Comparison of ENCODE assay signal across 16 mouse cellular contexts in genomic region chr8:96403669-96404068, GRCm38 (mm10).
"Had no signal": no experiment of that assay in that cellular context is flagged by ENCODE, and none has a peak within 500 bp of the region (broad histone marks: within the 10 kb centered on the region; RNA-seq: fewer than 3 reads in every experiment).

No protein-coding gene starts in this region.

- H3K9me3 ChIP-seq: neural tube, embryonic 13.5 days; neural tube, embryonic 15.5 days; stomach, embryonic 15.5 days had no signal

- H3K27me3 ChIP-seq: neural tube, embryonic 13.5 days; neural tube, embryonic 15.5 days; stomach, embryonic 15.5 days had no signal

- H3K9ac ChIP-seq: neural tube, embryonic 13.5 days; neural tube, embryonic 15.5 days; stomach, embryonic 15.5 days had no signal

- DNase-seq: retina, postnatal 1 day; right cerebral cortex, adult 18-20 months; right cerebral cortex, postnatal 14 days; right cerebral cortex, postnatal 25 days; right cerebral cortex, postnatal 4 days; spleen, adult 18-20 months; thymus, adult 18-20 months; thymus, adult 2 months; thymus, postnatal 14 days; thymus, postnatal 25 days; thymus, postnatal 36 days; thymus, postnatal 4 days had no signal

- H3K36me3 ChIP-seq: neural tube, embryonic 13.5 days; neural tube, embryonic 15.5 days; stomach, embryonic 15.5 days had no signal

- H3K27ac ChIP-seq: neural tube, embryonic 13.5 days; neural tube, embryonic 15.5 days; stomach, embryonic 15.5 days; stomach, postnatal 0 days had no signal

- H3K4me2 ChIP-seq: neural tube, embryonic 13.5 days; neural tube, embryonic 15.5 days; stomach, embryonic 15.5 days had no signal

- H3K4me3 ChIP-seq: neural tube, embryonic 13.5 days; neural tube, embryonic 15.5 days; stomach, embryonic 15.5 days had no signal

- H3K4me1 ChIP-seq: neural tube, embryonic 13.5 days; neural tube, embryonic 15.5 days; stomach, embryonic 15.5 days had no signal
